Mouse (Mus musculus): Measurements from ENCODE around the gene Gm43302. TPM values are rescaled to one million over a fixed set of nuclear protein-coding genes. Genes with fewer than 3 reads are reported as not detected.

Gm43302 gene
- polyA plus RNA-seq, 1 experiment from 2014 or later: not detected

DNA sequence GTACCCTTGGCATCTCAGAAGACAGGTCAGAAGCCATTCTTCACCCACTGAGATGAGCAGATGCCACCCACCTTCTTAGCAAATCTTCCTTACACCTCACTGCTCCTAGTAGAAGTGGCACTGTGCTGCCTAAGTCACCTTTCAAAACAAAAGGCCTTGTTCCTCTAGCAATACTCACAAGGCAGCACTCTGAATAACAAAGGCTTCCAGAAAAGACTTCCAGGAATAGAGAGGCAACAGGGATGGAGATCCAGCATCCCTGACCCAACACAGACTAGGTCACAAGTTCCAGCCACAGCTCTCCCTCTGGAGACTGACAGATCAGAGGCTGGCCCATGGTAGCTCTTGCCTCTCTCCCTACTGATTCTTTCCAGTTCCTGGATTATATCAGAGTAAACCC is 112.0 kb downstream of the Gm43302 start:
- no peak for ATAC-seq (replicated peaks)
- H3K4me1 ChIP-seq: no peaks in the 10 kb centered on the region
- no peak overlapping the region for H3K9ac ChIP-seq (replicated peaks)
- no peaks in the 10 kb centered on the region for H3K27me3 ChIP-seq
- no peaks in the 10 kb centered on the region for H3K9me3 ChIP-seq
- H3K4me2 ChIP-seq (replicated peaks): no peak overlapping the region
- no peak overlapping the region for H3K4me3 ChIP-seq
- no peak overlapping the region for H3K27ac ChIP-seq (replicated peaks)
- H3K36me3 ChIP-seq: no peaks in the 10 kb centered on the region

Other genes starting within 250 kb of the Gm43302 start
- gene Gbp9, start 154.2 kb downstream of the Gm43302 start, polyA plus RNA-seq (2015; fragmentation: Nextera tagmentation; extraction: Ambion mirVana): 0.78 and 0.88 TPM in 2 replicates
- 0.27 and 0.38 TPM in 2 replicates for gene Gbp8, start 154.2 kb downstream of the Gm43302 start, polyA plus RNA-seq (2015; fragmentation: Nextera tagmentation; extraction: Ambion mirVana)
- 0.83 and 0.94 TPM in 2 replicates for gene Gbp4, start 154.1 kb downstream of the Gm43302 start, polyA plus RNA-seq (2015; fragmentation: Nextera tagmentation; extraction: Ambion mirVana)
- 0.50 and 0.78 TPM in 2 replicates for gene Gbp10, start 54.2 kb downstream of the Gm43302 start, polyA plus RNA-seq (2015; fragmentation: Nextera tagmentation; extraction: Ambion mirVana)
- gene Gbp6, start within 50 bp of the Gm43302 start, polyA plus RNA-seq (2015; fragmentation: Nextera tagmentation; extraction: Ambion mirVana): 1.2 and 1.4 TPM in 2 replicates
- gene Lrrc8b, start 122.1 kb upstream of the Gm43302 start, polyA plus RNA-seq (2015; fragmentation: Nextera tagmentation; extraction: Ambion mirVana): 15.5 and 16.0 TPM in 2 replicates
- gene Lrrc8c, start 225.7 kb upstream of the Gm43302 start, polyA plus RNA-seq (2015; fragmentation: Nextera tagmentation; extraction: Ambion mirVana): 11.4 and 12.0 TPM in 2 replicates

All from forebrain, embryonic 15.5 days (tissue).